Mouse (Mus musculus): ENCODE results near the gene B3galt2.

GRCm38 (mm10) chr1:143596864-143597263 is 43.6 kb upstream of the B3galt2 start:
- TF ChIP-seq GATA1 (IDR thresholded peaks at IDR 0.05; ENCODE audit: borderline replicate concordance, low read length), result no peak
- no peak for TF ChIP-seq FLI1 (IDR thresholded peaks at IDR 0.05; ENCODE audit: low read length)
